Mouse (Mus musculus) forebrain, embryonic 11.5 days (tissue): ENCODE results near the gene Zfp369. TPM values are rescaled to one million over a fixed set of nuclear protein-coding genes. Genes with fewer than 3 reads are reported as not detected.

ENCODE experiments used
- ATAC-seq: fragments of 200-750 bp; cut with Nextera tagmentation; replicated peaks from 2 replicates; pipeline ENCODE4 v1.8.0; 2017; ENCODE audit warnings: moderate TSS enrichment; ENCODE audit not compliant: low FRiP score
- DNase-seq: peaks from one replicate; pipeline ENCODE4 v3.0.0-alpha.2; 2017; ENCODE audit warnings: low spot score
- H3K27ac ChIP-seq: fragments of 300-500 bp; sonication (generic); 2 replicates; pipeline ENCODE4 v1.5.1; 2014; ENCODE audit warnings: low read depth, low read length
- H3K27me3 ChIP-seq: fragments of 300-500 bp; sonication (generic); 2 replicates; pipeline ENCODE4 v1.6.1; 2014; ENCODE audit warnings: mild to moderate bottlenecking, low read length, mixed read lengths; ENCODE audit not compliant: control insufficient read depth, insufficient read depth
- H3K36me3 ChIP-seq: fragments of 300-500 bp; sonication (generic); 2 replicates; pipeline ENCODE4 v1.6.1; 2014; ENCODE audit warnings: mild to moderate bottlenecking, low read length, moderate library complexity, mixed read lengths; ENCODE audit not compliant: control insufficient read depth, insufficient read depth
- H3K4me1 ChIP-seq: fragments of 300-500 bp; sonication (generic); replicated peaks from 2 replicates; pipeline ENCODE4 v1.6.1; 2014; ENCODE audit warnings: low read length, mixed read lengths; ENCODE audit not compliant: control insufficient read depth, insufficient read depth
- H3K4me2 ChIP-seq: fragments of 300-500 bp; sonication (generic); 2 replicates; pipeline ENCODE4 v1.6.1; 2014; ENCODE audit warnings: low read depth, mild to moderate bottlenecking, low read length, moderate library complexity, mixed read lengths; ENCODE audit not compliant: severe bottlenecking
- H3K4me3 ChIP-seq: fragments of 300-500 bp; sonication (generic); 2 replicates; pipeline ENCODE4 v1.5.1; 2014; ENCODE audit warnings: low read depth, low read length
- H3K9ac ChIP-seq: fragments of 300-500 bp; sonication (generic); 2 replicates; pipeline ENCODE4 v1.6.1; 2014; ENCODE audit warnings: low read length
- H3K9me3 ChIP-seq: fragments of 300-500 bp; sonication (generic); 2 replicates; pipeline ENCODE4 v1.6.1; 2016; ENCODE audit warnings: low read length, mixed read lengths; ENCODE audit not compliant: control insufficient read depth
- WGBS: fragments of 180-500 bp; shearing (Covaris S2); extraction: QIAGEN DNeasy Blood & Tissue Kit; methylation state at CpG from one replicate; pipeline ENCODE4 v1.1.7; 2014; 5-methylcytosine and 5-hydroxymethylcytosine counted together
- polyA plus RNA-seq: library from polyadenylated mRNA; unstranded; fragments of >200 nt; fragmentation: Nextera tagmentation; extraction: Ambion mirVana; gene quantifications from 2 replicates; pipeline ENCODE4 v1.2.1, GENCODE M21; 2014

Zfp369 gene
- 21.7 and 22.6 TPM in 2 replicates for polyA plus RNA-seq

DNA sequence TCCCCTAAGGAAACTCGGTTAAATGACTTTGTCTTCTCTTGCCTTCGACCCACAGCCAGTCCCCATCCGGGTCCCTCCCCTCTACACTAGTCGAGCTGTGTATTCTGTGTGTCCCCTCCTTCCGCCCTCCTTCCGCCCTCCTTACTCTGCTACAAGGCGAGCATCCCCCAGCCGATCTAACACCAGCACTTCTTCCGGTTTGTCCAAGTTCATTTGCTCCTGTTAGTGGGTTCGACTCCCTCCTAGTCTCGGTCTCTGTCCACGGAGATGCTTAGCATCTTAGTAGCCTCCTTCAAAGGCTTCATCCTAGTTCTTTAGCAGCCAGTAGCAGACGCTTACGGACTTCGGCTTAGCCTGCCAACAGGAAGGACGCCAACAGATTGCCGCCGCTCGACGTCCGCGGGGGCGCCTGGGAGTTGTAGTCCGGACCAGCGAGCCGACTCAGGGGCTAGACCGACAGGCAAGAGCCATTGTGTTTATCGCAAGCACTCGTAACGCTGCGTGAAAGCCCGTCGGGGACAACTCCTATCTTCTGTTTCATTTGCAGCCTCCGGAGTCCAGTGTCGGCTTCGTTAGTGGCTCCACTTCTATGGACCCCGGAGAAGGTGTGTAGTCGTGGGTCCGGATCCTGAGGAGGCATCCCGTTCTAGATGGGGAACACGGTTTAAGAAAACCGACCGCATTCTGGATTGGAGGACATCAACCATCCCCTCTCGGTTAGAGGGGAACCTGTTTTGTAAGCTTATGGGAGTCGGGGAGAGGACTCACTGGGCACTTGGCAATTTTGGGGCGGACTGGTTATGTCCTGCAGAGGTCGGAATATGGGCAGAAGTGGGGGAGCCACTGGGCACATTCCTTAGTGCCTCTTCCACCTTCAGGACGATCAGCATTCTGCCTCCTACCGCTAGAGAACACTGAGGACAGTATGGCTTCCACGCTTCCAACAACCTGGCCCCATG is at the start of gene Zfp369:
Gene Zfp369, plus strand, starts transcription at position 432 of the 959 bp plus-strand sequence.
- Histone ChIP-seq H3K27ac (peak within 1 kb of the TSS; percentile 51; the same call in 1 of the 2 replicates), H3K9ac (peak within 1 kb of the TSS; percentile 77), H3K9me3 (peaks cover 4% of the 10 kb centered on the region; the same call in 1 of the 2 replicates), H3K4me3 (peak within 1 kb of the TSS; percentile 62), H3K36me3 (peaks cover 4% of the 10 kb centered on the region; the same call in 1 of the 2 replicates), H3K4me1 (no peaks in the 10 kb centered on the region), H3K4me2 (peak within 1 kb of the TSS; percentile 54), H3K27me3 (no peaks in the 10 kb centered on the region)
- under 1% methylated on average over 50 of the region's 50 CpGs for WGBS
- peak; percentile 95 for DNase-seq
- peak; percentile 98 for ATAC-seq

DNA sequence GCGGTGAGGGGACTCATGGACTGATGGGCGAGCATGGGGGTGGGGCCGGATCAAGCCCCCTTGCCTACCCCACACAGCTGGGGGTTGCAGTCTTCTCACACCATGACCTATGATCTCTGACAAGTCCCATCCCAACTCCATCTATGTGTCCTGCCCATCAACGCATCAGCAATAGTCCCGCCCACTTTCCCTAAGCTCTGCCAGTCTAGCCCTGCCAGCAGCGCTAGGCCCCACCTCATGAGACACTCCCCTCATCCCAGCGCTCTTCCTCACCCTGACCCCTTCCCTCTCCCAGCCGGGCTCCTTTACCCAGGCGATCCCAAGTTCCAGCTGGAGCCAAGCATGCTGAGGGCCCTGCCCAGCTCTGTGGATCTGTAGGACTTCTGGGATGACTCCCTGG is 41.4 kb upstream of the Zfp369 start:
- H3K4me1 ChIP-seq = no peaks in the 10 kb centered on the region
- H3K4me3 ChIP-seq = no peak overlapping the region
- H3K9ac ChIP-seq = no peak overlapping the region
- H3K36me3 ChIP-seq = no peaks in the 10 kb centered on the region
- no peak overlapping the region for H3K27ac ChIP-seq
- no peaks in the 10 kb centered on the region for H3K27me3 ChIP-seq
- H3K9me3 ChIP-seq = 0 out of 2 replicates have a peak, but pooled peaks cover 2% of the 10 kb centered on the region
- 76% methylated on average over 9 of the region's 9 CpGs for WGBS
- H3K4me2 ChIP-seq = no peak overlapping the region
- DNase-seq (no peak), ATAC-seq (no peak)

DNA sequence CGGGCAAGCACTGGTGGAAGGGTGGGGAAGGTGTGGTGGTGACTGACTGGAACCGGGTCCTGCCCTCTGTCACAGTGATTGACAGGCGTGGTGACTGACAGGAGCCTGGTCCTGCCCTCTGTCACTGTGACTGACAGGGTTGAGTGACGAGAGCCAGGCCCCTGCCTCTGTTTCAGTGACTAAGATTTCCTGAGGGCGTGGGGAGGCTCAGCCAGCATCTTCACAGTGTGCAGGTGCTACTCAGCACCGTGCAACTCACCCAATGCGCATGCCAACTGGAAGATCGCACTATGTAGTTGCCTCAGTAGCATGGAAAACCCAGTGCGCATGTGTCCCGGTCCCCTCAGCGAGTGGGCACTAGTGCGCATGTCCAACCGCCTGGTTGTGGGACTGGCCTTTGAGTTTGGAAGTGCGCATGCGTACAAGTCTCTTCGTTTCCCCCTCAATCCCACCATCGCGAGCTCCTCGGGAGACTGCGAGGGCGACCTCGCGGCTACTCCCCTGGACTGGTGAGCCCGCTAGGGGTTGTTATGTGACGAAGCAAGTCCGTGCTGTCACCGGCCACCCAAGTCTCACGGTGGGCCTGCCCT is 38.0 kb upstream of the Zfp369 start:
- Histone ChIP-seq H3K36me3 (no peaks in the 10 kb centered on the region; the same call in 1 of the 2 replicates), H3K27ac (peak overlapping the region; percentile 64), H3K4me2 (peak overlapping the region; percentile 94), H3K4me1 (no peaks in the 10 kb centered on the region), H3K9me3 (peaks cover 18% of the 10 kb centered on the region), H3K9ac (peak overlapping the region; percentile 68), H3K27me3 (no peaks in the 10 kb centered on the region), H3K4me3 (peak overlapping the region; percentile 71)
- DNase-seq = peak; percentile 96
- under 1% methylated on average over 28 of the region's 28 CpGs for WGBS
- peak; percentile 92 for ATAC-seq

DNA sequence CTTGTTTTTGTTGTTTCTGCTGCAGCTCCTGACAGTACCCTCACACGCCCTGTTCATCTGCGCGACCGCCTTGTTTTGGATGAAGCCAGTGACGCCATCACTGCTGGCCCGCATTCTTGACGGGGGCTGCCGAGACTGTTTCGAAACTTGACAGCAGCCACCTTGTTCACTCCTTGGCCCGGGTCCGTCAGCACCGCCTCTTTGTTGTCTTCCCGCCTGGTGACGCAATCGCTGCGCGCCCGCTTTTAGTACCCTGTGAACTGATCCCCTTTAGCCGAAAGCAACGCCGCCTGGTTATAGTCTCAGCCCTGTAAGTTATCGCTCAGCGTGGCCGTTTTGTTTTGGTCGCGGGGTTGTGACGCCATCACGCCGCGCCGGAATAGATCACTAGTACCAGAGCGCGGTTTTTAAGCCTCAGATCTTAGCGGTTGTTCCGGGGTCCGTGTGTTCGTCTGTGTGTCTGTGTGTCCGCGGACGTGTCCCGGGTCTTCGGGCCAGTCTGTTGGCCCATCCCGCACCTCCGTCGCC is 37.5 kb upstream of the Zfp369 start:
- peak overlapping the region; percentile 68 for H3K9ac ChIP-seq
- WGBS = under 1% methylated on average over 45 of the region's 45 CpGs
- H3K4me3 ChIP-seq = peak overlapping the region; percentile 71
- peak overlapping the region; percentile 64 for H3K27ac ChIP-seq
- ATAC-seq (peak; percentile 85), DNase-seq (peak; percentile 94)
- no peaks in the 10 kb centered on the region for H3K4me1 ChIP-seq
- H3K36me3 ChIP-seq = no peaks in the 10 kb centered on the region; the same call in 1 of the 2 replicates
- H3K27me3 ChIP-seq = no peaks in the 10 kb centered on the region
- H3K4me2 ChIP-seq = peak overlapping the region; percentile 94
- H3K9me3 ChIP-seq = peaks cover 21% of the 10 kb centered on the region

DNA sequence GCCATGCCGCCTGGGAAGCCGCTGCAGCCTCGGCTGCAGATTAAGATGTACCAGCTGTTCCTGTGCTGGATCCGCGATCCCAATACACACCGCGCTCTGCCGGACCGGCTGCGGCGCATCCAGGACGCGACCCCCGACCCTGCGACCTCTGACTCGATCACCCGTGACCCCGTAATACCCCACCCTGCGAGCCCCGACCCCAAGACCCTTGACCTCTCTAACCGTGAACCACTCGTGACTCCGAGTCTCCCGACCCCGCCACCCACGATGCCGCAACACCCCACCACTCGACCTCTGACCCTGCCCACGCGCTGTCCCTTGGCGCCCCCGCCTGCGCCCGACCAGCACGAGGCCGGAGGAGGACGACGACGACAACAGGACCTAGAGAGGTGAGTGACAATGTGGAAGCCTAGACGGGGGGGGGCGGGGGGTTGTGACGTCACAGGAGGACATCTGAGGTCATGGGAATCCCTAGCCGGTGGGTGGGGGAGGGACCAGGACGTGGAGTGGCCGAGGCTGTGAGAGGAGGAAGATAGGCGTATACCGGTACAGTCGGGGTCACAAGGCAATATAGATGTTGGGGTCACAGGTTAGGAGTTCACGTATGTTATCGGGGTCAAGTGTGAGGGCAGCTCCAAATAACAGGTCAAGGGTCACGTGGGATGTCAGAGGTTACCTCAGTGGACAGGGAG is 36.8 kb upstream of the Zfp369 start:
- 3% methylated on average over 51 of the region's 51 CpGs for WGBS
- H3K36me3 ChIP-seq = no peaks in the 10 kb centered on the region; the same call in 1 of the 2 replicates
- no peaks in the 10 kb centered on the region for H3K4me1 ChIP-seq
- H3K9me3 ChIP-seq = peaks cover 20% of the 10 kb centered on the region
- peak overlapping the region; percentile 71 for H3K4me3 ChIP-seq
- ATAC-seq (peak; percentile 31), DNase-seq (peak; percentile 72)
- no peak overlapping the region for H3K27ac ChIP-seq
- H3K4me2 ChIP-seq = peak overlapping the region; percentile 94
- H3K27me3 ChIP-seq = no peaks in the 10 kb centered on the region
- peak overlapping the region; percentile 68 for H3K9ac ChIP-seq

DNA sequence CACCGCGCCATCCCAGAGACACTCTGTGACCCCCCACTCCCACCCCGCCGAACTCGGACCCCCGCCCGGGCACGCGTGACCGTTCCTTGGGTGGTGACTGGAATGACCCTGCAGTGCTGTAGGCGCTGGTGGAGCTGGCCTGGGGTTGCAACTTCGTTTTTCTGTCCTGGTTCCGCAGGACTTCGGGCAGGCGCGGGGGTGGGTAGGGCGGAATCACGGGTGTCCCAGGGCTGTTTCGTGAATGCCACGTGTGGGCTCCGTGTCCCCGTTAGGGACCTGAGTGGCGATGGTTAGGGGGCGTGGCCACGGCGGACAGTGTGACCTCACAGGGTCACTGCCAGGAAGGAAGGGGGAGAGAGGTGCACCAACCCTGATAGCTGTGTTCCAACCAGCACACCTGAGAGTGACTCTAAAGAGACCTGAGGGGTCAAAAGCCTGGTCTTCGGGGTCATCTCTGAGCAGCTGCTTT is 36.3 kb upstream of the Zfp369 start:
- Histone ChIP-seq H3K4me1 (no peaks in the 10 kb centered on the region), H3K4me3 (peak overlapping the region; percentile 71), H3K9me3 (peaks cover 19% of the 10 kb centered on the region), H3K27ac (no peak overlapping the region), H3K4me2 (peak overlapping the region; percentile 94), H3K36me3 (no peaks in the 10 kb centered on the region; the same call in 1 of the 2 replicates), H3K27me3 (no peaks in the 10 kb centered on the region), H3K9ac (no peak overlapping the region)
- ATAC-seq = no peak
- WGBS = 40% methylated on average over 27 of the region's 27 CpGs
- DNase-seq = peak; percentile 63

DNA sequence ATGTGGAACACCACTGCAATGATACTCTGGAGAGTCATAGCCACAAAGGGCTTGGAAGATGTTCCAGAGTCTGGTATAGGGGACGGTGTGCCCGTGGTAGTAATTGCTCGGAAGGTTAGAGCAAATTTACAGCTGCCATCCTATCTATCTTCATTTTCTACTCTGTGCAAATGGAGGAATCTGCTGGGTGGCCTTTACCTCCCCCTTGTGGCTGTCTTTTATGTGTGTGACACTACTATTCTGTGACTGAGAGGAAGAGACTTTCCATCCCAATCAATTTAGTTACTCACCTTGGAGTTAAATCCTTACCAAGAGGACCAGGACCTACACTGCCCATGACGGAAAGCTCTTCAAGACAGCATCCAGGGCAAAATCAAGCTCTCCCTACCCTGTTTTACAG is 35.3 kb upstream of the Zfp369 start:
- Histone ChIP-seq H3K36me3 (no peaks in the 10 kb centered on the region; the same call in 1 of the 2 replicates), H3K9me3 (peaks cover 19% of the 10 kb centered on the region)
- WGBS = 94% methylated on average over 4 of the region's 4 CpGs

More for the DNA sequence above, 35.3 kb upstream of the Zfp369 start:
- Histone ChIP-seq H3K9ac (no peak overlapping the region), H3K27ac (no peak overlapping the region), H3K27me3 (no peaks in the 10 kb centered on the region), H3K4me2 (no peak overlapping the region), H3K4me3 (no peak overlapping the region), H3K4me1 (no peaks in the 10 kb centered on the region)
- DNase-seq = no peak
- ATAC-seq = no peak
